Comparison of ENCODE assay signal across 16 mouse cellular contexts in genomic region chr15:26578500-26578899, GRCm38 (mm10).
"Had no signal": no experiment of that assay in that cellular context is flagged by ENCODE, and none has a peak within 500 bp of the region (broad histone marks: within the 10 kb centered on the region; RNA-seq: fewer than 3 reads in every experiment).

No protein-coding gene starts in this region.

- H3K36me3 ChIP-seq: neural tube, embryonic 13.5 days; neural tube, embryonic 15.5 days; stomach, embryonic 15.5 days had no signal

- H3K27me3 ChIP-seq: neural tube, embryonic 13.5 days; neural tube, embryonic 15.5 days; stomach, embryonic 15.5 days had no signal

- H3K27ac ChIP-seq: neural tube, embryonic 13.5 days; neural tube, embryonic 15.5 days; stomach, embryonic 15.5 days; stomach, postnatal 0 days had no signal

- H3K4me3 ChIP-seq: neural tube, embryonic 13.5 days; neural tube, embryonic 15.5 days; stomach, embryonic 15.5 days had no signal

- H3K9me3 ChIP-seq: neural tube, embryonic 13.5 days; neural tube, embryonic 15.5 days; stomach, embryonic 15.5 days had no signal

- DNase-seq: retina, postnatal 1 day; right cerebral cortex, adult 18-20 months; right cerebral cortex, postnatal 14 days; right cerebral cortex, postnatal 25 days; right cerebral cortex, postnatal 4 days; spleen, adult 18-20 months; thymus, adult 18-20 months; thymus, adult 2 months; thymus, postnatal 14 days; thymus, postnatal 25 days; thymus, postnatal 36 days; thymus, postnatal 4 days had no signal

- H3K4me1 ChIP-seq: neural tube, embryonic 13.5 days; neural tube, embryonic 15.5 days; stomach, embryonic 15.5 days had no signal
